Mouse (Mus musculus) G1E (cell line): Measurements from ENCODE around the gene Pak4.

Experiments
- GATA1 ChIP-seq: IDR thresholded peaks from 2 replicates; pipeline ENCODE4 v1.6.1; 2012; ENCODE audit warnings: borderline replicate concordance, low read length, inconsistent platforms, mixed read lengths
- TAL1 ChIP-seq: conservative IDR thresholded peaks from 2 replicates; pipeline ENCODE4 v1.6.1; 2012; ENCODE audit warnings: low read depth, low read length, inconsistent platforms, mixed read lengths

GRCm38 (mm10) chr7:28578543-28579053 lies 19.4 kb downstream of the Pak4 start:
- TF ChIP-seq TAL1 (no peak), GATA1 (no peak)
